Mouse (Mus musculus) forebrain, embryonic 14.5 days (tissue): ENCODE results near the gene Shc4. TPM values are rescaled to one million over a fixed set of nuclear protein-coding genes. Genes with fewer than 3 reads are reported as not detected.

Experiments
- ATAC-seq: fragments of 200-750 bp; cut with Nextera tagmentation; 2 replicates; pipeline ENCODE4 v1.8.0; 2017; ENCODE audit warnings: mild to moderate bottlenecking, moderate library complexity
- DNase-seq: peaks from one replicate; pipeline ENCODE4 v3.0.0-alpha.2; 2015; ENCODE audit warnings: low spot score
- H3K27ac ChIP-seq: fragments of 300-500 bp; sonication (generic); 2 replicates; pipeline ENCODE4 v1.5.1; 2014; ENCODE audit warnings: low read depth, mild to moderate bottlenecking, control low read depth, low read length, moderate library complexity
- H3K27me3 ChIP-seq: fragments of 300-500 bp; sonication (generic); replicated peaks from 2 replicates; pipeline ENCODE4 v1.6.1; 2014; ENCODE audit warnings: low read length, control low read depth, mixed read lengths; ENCODE audit not compliant: control insufficient read depth, insufficient read depth
- H3K36me3 ChIP-seq: fragments of 300-500 bp; sonication (generic); 2 replicates; pipeline ENCODE4 v1.6.1; 2014; ENCODE audit warnings: low read length, control low read depth; ENCODE audit not compliant: control insufficient read depth, insufficient read depth
- H3K4me1 ChIP-seq: fragments of 300-500 bp; sonication (generic); 2 replicates; pipeline ENCODE4 v1.6.1; 2014; ENCODE audit warnings: antibody characterized with exemption, low read length, control low read depth; ENCODE audit not compliant: control insufficient read depth, insufficient read depth
- H3K4me2 ChIP-seq: fragments of 300-500 bp; sonication (generic); 2 replicates; pipeline ENCODE4 v1.6.1; 2014; ENCODE audit warnings: mild to moderate bottlenecking, control low read depth, low read length
- H3K4me3 ChIP-seq: fragments of 300-500 bp; sonication (generic); 2 replicates; pipeline ENCODE4 v1.5.1; 2014; ENCODE audit warnings: low read depth, low read length, control low read depth
- H3K9ac ChIP-seq: fragments of 300-500 bp; sonication (generic); 2 replicates; pipeline ENCODE4 v1.6.1; 2014; ENCODE audit warnings: mild to moderate bottlenecking, low read length, control low read depth, moderate library complexity
- H3K9me3 ChIP-seq: fragments of 300-500 bp; sonication (generic); replicated peaks from 2 replicates; pipeline ENCODE4 v1.6.1; 2016; ENCODE audit warnings: low read length, control low read depth, mixed read lengths; ENCODE audit not compliant: control insufficient read depth
- WGBS: fragments of 180-500 bp; shearing (Covaris S2); extraction: QIAGEN DNeasy Blood & Tissue Kit; methylation state at CpG from one replicate; pipeline ENCODE4 v1.1.7; 2014; 5-methylcytosine and 5-hydroxymethylcytosine counted together
- polyA plus RNA-seq: library from polyadenylated mRNA; unstranded; fragments of >200 nt; fragmentation: Nextera tagmentation; extraction: Ambion mirVana; gene quantifications from 2 replicates; pipeline ENCODE4 v1.2.1, GENCODE M21; 2014

Gene Shc4
- polyA plus RNA-seq, 1 experiment from 2014 or later, result 0.66 TPM

GRCm38 (mm10) chr2:125637331-125637730 lies 86.6 kb downstream of the Shc4 start:
- Histone ChIP-seq H3K4me1 (no peaks in the 10 kb centered on the region), H3K9ac (no peak overlapping the region), H3K27ac (no peak overlapping the region), H3K27me3 (no peaks in the 10 kb centered on the region), H3K4me3 (no peak overlapping the region), H3K9me3 (no peaks in the 10 kb centered on the region), H3K36me3 (no peaks in the 10 kb centered on the region), H3K4me2 (no peak overlapping the region)
- WGBS, result 90% methylated on average over 7 of the region's 7 CpGs
- no peak for DNase-seq
- ATAC-seq, result no peak

- no peaks in the 10 kb centered on the region for H3K27me3 ChIP-seq
- H3K4me1 ChIP-seq, result no peaks in the 10 kb centered on the region
- no peak for ATAC-seq
- H3K9me3 ChIP-seq, result no peaks in the 10 kb centered on the region
- H3K36me3 ChIP-seq, result no peaks in the 10 kb centered on the region
- H3K9ac ChIP-seq, result no peak overlapping the region
- H3K4me3 ChIP-seq, result no peak overlapping the region
- no peak overlapping the region for H3K27ac ChIP-seq
- DNase-seq, result no peak
- H3K4me2 ChIP-seq, result no peak overlapping the region
- WGBS, result 92% methylated on average over 2 of the region's 2 CpGs
These were observed 93.9 kb downstream of the Shc4 start for GRCm38 (mm10) chr2:125630010-125630409.

DNA sequence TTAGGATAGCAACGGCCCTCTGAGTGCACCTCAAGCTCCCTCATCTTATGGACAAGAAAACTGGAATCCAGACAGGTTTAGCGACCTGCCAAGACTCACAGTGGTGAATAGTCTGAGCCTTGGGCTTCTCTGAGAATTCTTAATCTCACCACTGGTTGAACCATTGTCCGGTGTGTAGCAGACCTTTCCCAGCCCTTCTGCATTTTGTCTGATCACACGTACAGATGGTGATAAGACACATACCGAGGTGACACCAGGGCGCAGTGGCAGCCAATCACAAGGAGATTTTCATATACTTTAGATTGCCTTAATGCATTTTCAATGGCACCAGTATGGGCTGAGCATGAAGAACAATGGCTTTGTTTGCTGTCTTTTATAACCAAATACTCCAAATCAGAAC lies 95.5 kb downstream of the Shc4 start:
- H3K4me1 ChIP-seq, result peaks cover 5% of the 10 kb centered on the region
- 91% methylated on average over 6 of the region's 6 CpGs for WGBS
- H3K9ac ChIP-seq, result no peak overlapping the region
- ATAC-seq (no peak), DNase-seq (no peak)
- H3K36me3 ChIP-seq, result no peaks in the 10 kb centered on the region
- no peak overlapping the region for H3K27ac ChIP-seq
- no peak overlapping the region for H3K4me3 ChIP-seq
- H3K27me3 ChIP-seq, result no peaks in the 10 kb centered on the region
- no peaks in the 10 kb centered on the region for H3K9me3 ChIP-seq
- no peak overlapping the region for H3K4me2 ChIP-seq

GRCm38 (mm10) chr2:125626536-125626935 lies 97.4 kb downstream of the Shc4 start:
- Histone ChIP-seq H3K4me2 (no peak overlapping the region), H3K4me3 (no peak overlapping the region), H3K36me3 (no peaks in the 10 kb centered on the region), H3K9me3 (no peaks in the 10 kb centered on the region), H3K9ac (no peak overlapping the region), H3K4me1 (peaks cover 5% of the 10 kb centered on the region), H3K27me3 (no peaks in the 10 kb centered on the region), H3K27ac (no peak overlapping the region)
- WGBS, result 88% methylated on average over 4 of the region's 4 CpGs
- DNase-seq (no peak), ATAC-seq (no peak)

GRCm38 (mm10) chr2:125624837-125625351 lies 99.1 kb downstream of the Shc4 start, which contains the start of gene Cep152:
Gene Cep152, minus strand, starts transcription at chr2:125625113.
- under 1% methylated on average over 49 of the region's 50 CpGs for WGBS
- Histone ChIP-seq H3K27ac (no peak within 1 kb of the TSS), H3K9ac (peak within 1 kb of the TSS; percentile 70), H3K27me3 (no peaks in the 10 kb centered on the region), H3K4me2 (peak within 1 kb of the TSS; percentile 71), H3K9me3 (no peaks in the 10 kb centered on the region), H3K4me1 (peaks cover 5% of the 10 kb centered on the region), H3K4me3 (peak within 1 kb of the TSS; percentile 73), H3K36me3 (peaks cover 5% of the 10 kb centered on the region)
- ATAC-seq (peak; percentile 100), DNase-seq (peak; percentile 98)

- H3K4me3 ChIP-seq, result peak overlapping the region; percentile 73
- peaks cover 12% of the 10 kb centered on the region for H3K36me3 ChIP-seq
- peak overlapping the region; percentile 70 for H3K9ac ChIP-seq
- no peak overlapping the region for H3K27ac ChIP-seq
- ATAC-seq (no peak), DNase-seq (no peak)
- no peaks in the 10 kb centered on the region for H3K27me3 ChIP-seq
- WGBS, result 13% methylated on average over 9 of the region's 9 CpGs
- no peaks in the 10 kb centered on the region for H3K9me3 ChIP-seq
- H3K4me1 ChIP-seq, result peaks cover 5% of the 10 kb centered on the region
- H3K4me2 ChIP-seq, result peak overlapping the region; percentile 71
These were observed 99.7 kb downstream of the Shc4 start for GRCm38 (mm10) chr2:125624127-125624685.

- WGBS, result 93% methylated on average over 15 of the region's 15 CpGs
- Histone ChIP-seq H3K9me3 (no peaks in the 10 kb centered on the region), H3K4me2 (peak overlapping the region; percentile 71; the same call in 1 of the 2 replicates), H3K36me3 (peaks cover 19% of the 10 kb centered on the region), H3K4me1 (peaks cover 5% of the 10 kb centered on the region), H3K27me3 (no peaks in the 10 kb centered on the region), H3K4me3 (no peak overlapping the region), H3K27ac (no peak overlapping the region), H3K9ac (0 out of 2 replicates have a peak overlapping the region, but pooled peaks have one; percentile 70)
- DNase-seq (no peak), ATAC-seq (no peak)
These were observed 100.7 kb downstream of the Shc4 start for GRCm38 (mm10) chr2:125623211-125623610.

DNA sequence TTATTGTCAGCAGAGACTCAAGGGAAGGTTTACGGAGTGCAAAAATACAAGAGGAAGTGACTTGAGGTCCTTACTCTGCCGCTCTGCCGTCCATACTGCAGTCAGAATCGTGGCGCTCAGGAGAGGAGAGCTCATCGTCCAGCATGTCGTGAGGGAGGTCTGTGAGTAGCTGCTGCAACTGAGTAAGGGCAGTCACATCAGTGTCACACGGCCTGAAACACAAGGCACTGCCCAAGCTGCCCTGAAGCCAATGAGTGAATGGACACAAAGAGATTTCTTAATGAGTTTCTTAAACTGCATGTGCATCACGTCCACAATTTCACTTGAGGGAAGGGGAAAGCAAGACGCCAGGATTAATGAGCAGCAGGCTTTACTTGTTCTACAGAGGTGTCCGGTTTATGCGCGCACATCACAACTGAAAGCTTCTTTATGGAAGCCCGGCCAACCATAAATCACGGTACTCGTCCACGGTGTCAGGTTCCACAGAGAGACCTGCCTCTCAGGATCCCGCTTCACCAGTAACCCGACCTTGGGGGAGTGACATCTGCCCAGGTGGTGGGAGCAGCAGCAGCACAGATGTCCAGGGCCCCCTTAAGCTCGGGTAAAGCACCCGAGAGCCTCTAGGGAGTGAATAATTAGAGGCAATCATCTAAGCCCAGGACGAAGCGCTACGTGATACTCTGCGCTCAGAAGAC lies 103.6 kb downstream of the Shc4 start:
- H3K4me1 ChIP-seq, result peaks cover 5% of the 10 kb centered on the region
- DNase-seq (no peak), ATAC-seq (no peak)
- no peak overlapping the region for H3K4me3 ChIP-seq
- H3K4me2 ChIP-seq, result no peak overlapping the region
- H3K27ac ChIP-seq, result no peak overlapping the region
- no peaks in the 10 kb centered on the region for H3K27me3 ChIP-seq
- H3K9me3 ChIP-seq, result no peaks in the 10 kb centered on the region
- no peak overlapping the region for H3K9ac ChIP-seq
- 21% methylated on average over 25 of the region's 25 CpGs for WGBS
- H3K36me3 ChIP-seq, result peaks cover 44% of the 10 kb centered on the region

DNA sequence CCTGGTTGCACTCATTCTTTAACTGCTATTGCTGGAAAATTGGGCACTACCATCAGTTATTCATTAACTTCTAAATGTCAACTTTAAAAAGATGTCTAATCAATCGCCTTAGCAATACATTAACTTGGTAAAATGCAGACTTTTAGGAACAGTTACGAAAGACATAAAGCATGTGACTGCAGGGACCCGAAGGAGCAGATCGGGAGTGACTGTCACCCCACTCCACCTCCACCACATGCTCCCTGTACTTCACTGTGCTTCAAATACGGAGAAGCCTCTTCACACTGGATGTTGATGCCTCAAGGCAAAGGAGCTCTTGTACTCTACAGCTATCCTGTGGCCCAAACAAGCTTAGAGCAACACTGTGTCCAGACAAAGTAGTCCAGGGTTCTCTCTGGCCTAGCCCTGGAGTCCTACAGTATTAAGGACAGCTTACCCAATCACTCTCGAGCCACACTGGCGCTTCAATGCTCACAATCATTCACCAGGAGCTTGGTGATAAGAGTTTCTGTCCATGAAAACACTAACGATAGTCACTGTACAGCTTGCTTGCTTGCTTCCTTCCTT lies 108.0 kb downstream of the Shc4 start:
- WGBS, result 84% methylated on average over 8 of the region's 8 CpGs
- H3K36me3 ChIP-seq, result peaks cover 74% of the 10 kb centered on the region
- H3K4me2 ChIP-seq, result no peak overlapping the region
- no peak overlapping the region for H3K9ac ChIP-seq
- H3K4me3 ChIP-seq, result no peak overlapping the region
- ATAC-seq, result no peak
- no peak overlapping the region for H3K27ac ChIP-seq
- H3K27me3 ChIP-seq, result no peaks in the 10 kb centered on the region
- H3K4me1 ChIP-seq, result no peaks in the 10 kb centered on the region
- H3K9me3 ChIP-seq, result no peaks in the 10 kb centered on the region
- no peak for DNase-seq
